Mouse (Mus musculus) E14TG2a.4 (cell line): ENCODE measurements at regions not wholly inside any gene's neighbourhood (a gene's known extent, or its start where the extent isn't known, plus 50 kb on each side); places are given as distances from the start of the nearest gene placed in this dataset.

Experiments used
- CTCF ChIP-seq: conservative IDR thresholded peaks from 2 replicates; pipeline ENCODE4 v1.5.1; 2014; ENCODE audit warnings: low read length
- NANOG ChIP-seq: IDR thresholded peaks from 2 replicates; pipeline ENCODE4 v1.6.1; 2014; ENCODE audit warnings: borderline replicate concordance, low read length, mixed read lengths
- POU5F1 ChIP-seq: IDR thresholded peaks from 2 replicates; pipeline ENCODE4 v1.6.1; 2014; ENCODE audit warnings: low read length, borderline replicate concordance

DNA sequence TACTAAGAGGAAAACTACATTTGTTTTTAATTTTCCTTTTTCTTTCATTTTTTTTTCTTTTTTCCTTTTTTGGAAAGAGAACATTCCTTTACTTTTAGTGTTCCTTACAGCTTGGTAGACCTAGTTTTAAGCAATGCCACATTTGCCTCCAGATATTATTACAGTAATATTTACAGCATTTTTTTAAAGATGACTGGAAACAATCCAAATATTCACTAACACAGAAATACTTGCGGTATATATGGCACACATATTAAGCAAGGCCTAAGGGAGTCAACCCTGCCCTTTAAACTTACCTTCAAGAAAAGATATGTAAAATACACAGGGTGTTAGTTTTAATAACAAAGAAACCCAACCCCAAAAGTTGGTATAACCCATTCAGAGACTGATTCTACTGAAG is 308.1 kb upstream of the Cdh5 start:
- TF ChIP-seq CTCF (no peak), NANOG (no peak), POU5F1 (no peak)
